Mouse (Mus musculus): ENCODE results near the gene Nrp2.

DNA sequence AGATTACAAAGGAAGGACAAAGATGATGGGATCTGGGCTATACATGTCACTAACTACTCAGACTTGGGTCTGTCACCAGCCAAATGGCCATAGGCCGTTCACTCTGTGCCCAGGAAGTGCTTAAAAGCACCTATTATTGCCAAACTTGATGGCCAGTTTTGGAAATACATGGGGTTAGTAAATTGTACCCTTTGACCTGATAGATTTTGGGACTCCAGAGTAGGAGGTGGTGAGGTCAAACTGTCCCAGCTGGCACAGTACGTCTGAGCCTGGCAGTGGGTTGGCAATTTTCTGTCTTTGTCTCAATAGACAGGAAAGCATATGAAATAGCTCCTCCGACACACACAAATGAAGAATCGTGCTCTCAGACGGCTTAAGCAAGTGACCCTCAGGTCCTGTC lies 20.8 kb downstream of the Nrp2 start:
- TF ChIP-seq CTCF (IDR thresholded peaks at IDR 0.05; ENCODE audit: borderline replicate concordance, insufficient read depth, low read depth, low read length) (no peak), POLR2A (IDR thresholded peaks at IDR 0.05; ENCODE audit: borderline replicate concordance, insufficient read depth, low read length) (no peak)

Measured in cerebellum, adult 2 months (tissue).